Mouse (Mus musculus): ENCODE measurements around the gene Ifrd2.

Ifrd2 gene

GRCm38 (mm10) chr9:107619546-107619879 lies 32.1 kb downstream of the Ifrd2 start:
- DNase-seq (ENCODE audit: low spot score in 2 of 2): no peak

GRCm38 (mm10) chr9:107620954-107621353 lies 33.5 kb downstream of the Ifrd2 start:
- DNase-seq (ENCODE audit: low spot score in 2 of 2): no peak

GRCm38 (mm10) chr9:107624539-107624938 lies 37.1 kb downstream of the Ifrd2 start:
- DNase-seq (ENCODE audit: low spot score in 2 of 2): no peak

- no peak for DNase-seq (ENCODE audit: low spot score in 2 of 2)
Measured at GRCm38 (mm10) chr9:107624951-107625350, 37.5 kb downstream of the Ifrd2 start.

DNA sequence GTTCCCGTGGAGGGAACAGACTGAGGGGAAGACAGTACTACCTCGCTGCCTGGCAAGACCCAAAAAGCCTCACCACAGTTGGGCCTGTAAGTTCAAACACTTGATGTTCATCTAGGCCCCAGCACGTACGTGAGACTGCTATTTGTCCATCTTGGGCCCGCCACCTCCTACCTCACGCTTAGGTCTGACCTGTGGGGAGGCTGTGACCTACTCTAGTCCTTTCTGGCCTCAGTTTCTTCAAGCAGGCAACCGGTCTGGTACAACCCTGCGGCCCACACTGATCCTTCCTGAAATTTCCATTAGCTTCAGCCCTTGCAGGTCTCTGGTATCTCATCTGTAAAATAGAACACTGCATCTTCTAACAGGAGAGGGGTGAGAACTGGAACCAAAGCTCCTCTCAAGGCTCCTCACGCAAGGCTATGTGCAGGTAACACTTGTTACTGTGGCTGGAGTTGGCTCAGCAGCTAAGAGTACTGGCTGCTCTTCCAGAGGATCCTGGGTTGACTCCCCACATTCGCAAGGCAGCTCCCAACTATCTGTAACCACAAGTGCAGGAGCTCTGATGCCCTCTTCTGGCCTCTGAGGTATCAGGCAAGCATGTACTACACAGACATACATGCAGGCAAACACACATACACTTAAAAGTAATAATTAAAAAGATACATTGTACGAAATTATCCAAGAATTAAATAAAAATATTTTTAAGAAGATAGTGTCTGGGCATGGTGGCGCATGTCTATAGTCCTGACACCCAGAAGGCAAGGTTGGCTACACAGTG lies 38.1 kb downstream of the Ifrd2 start:
- no peak for DNase-seq (ENCODE audit: low spot score in 2 of 2)

GRCm38 (mm10) chr9:107626158-107626843 lies 38.9 kb downstream of the Ifrd2 start:
- DNase-seq (ENCODE audit: low spot score in 2 of 2): no peak

DNA sequence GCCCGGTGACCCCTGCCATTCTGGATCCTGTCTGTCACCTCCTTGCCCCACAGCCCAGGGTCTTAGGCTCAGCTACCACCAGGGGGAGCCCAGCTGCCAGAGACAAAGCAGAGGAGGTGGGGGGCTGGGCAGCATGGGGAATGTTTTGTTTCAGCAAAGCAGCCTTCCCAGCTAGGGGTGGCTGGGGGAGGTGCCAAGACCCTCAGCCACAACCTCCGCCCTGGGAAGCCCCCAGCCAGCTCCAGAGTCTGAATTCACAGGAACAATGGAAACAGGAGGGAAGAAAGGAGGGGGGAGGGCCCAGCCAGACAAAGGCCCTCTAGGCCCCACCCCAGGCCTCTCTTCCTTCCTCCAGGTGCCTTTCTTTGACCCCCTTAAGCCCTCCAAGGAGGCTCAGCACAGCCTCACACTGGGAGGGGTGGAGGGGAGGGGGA lies 39.4 kb downstream of the Ifrd2 start:
- peak; percentile 83 to 86 for DNase-seq (ENCODE audit: low spot score in 2 of 2)

GRCm38 (mm10) chr9:107627387-107628255 lies 40.2 kb downstream of the Ifrd2 start:
- no peak for DNase-seq (ENCODE audit: low spot score in 2 of 2)

DNA sequence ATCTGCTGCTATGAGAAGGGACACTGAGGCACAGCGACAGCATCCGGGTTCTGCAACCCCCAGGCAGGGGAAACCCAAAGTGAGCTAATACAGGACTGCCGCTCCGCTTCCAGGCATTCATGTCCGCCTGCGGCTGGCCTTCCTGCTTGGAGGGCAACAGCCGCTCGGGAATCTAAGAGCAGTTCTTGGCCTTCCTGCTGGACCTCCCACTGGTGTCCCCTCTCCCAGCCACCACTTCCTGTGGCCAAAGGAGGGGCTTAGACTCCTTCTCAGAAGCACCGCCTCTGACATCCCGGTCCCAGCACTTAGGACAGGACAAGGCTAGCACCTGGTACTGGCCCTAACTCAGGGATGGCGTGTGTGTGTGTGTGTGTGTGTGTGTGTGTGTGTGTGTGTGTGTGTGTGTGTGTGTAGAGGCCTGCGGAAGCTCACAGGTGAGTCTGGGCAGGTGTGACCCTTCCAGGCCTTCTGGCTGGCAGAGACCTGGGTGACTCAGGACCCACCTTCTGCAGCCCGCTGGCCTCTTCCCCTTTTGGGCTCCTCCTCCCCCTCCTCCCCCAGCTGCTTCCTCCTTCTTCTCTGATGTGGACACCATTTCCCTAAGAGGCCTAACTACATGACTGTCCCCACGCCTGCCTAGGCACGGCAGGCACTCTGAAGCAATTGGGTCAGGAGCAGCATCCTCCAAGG lies 41.4 kb downstream of the Ifrd2 start:
- no peak for DNase-seq (ENCODE audit: low spot score in 2 of 2)

GRCm38 (mm10) chr9:107629411-107629730 lies 41.9 kb downstream of the Ifrd2 start:
- no peak for DNase-seq (ENCODE audit: low spot score in 2 of 2)

- DNase-seq (ENCODE audit: low spot score in 2 of 2): peak in 1 of 2 experiments; percentile 37
Measured at GRCm38 (mm10) chr9:107629901-107630425, 42.5 kb downstream of the Ifrd2 start.

DNA sequence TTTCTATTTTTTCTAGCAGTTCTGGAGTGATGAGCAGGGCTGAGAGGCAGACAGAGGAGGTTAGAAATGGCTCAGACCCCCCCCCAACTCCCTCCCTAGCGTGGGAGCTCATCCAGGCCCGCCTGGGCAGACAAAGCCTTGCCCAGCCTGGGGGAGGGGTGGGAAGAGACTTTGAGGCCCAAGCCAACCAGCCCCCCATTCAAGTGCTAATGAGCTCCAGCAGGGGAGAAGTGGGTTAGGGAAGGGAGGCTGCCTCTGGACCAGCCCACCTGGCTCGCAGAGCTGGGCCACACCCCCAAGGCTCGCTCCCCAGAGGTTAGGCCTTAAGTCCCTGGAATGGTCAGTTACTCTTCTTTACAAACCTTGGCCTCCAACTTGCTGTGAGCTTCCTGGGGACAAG lies 43.1 kb downstream of the Ifrd2 start:
- DNase-seq (ENCODE audit: low spot score in 2 of 2): peak; percentile 68 to 78

GRCm38 (mm10) chr9:107631311-107631826 lies 43.9 kb downstream of the Ifrd2 start:
- DNase-seq (ENCODE audit: low spot score in 2 of 2): no peak

DNA sequence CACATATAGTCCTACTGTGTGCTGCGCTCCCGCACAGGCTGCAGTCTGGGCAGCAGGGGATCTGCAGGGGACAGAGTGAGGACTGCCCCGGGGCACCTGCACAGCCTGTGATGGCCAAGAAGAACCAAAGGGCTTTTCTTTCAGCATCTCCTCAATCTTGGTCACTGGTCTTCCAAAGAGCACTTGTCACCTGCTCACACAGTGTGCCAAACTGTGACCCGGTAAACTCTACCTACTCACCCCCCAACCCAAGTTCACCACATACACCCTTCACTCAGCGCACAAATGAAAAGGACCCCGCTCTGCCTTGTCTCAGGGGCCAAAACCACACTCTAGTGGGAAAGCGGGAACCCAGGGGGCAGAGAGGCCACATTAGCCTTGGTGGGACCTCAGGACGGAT lies 44.4 kb downstream of the Ifrd2 start:
- DNase-seq (ENCODE audit: low spot score in 2 of 2): no peak

DNA sequence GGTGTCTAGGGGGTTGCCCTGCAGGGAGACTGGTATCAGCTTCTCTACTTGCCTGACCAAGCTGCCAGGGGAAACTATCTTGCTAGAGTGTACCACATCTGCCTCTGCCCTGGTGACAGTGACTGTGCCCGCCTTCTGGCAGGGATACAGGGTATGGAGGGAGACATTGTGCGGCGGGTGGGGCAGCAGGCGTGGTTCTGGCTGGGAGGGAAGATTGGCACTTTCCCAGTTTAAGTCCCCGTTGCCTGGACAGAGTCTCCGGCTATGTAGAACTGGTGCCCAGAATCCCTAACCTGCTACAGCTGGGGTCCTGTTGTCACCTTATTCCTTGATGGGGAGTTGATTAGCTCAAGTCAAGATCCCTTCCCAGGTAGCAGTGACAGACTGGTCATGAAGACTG lies 45.0 kb downstream of the Ifrd2 start:
- DNase-seq (ENCODE audit: low spot score in 2 of 2): peak in 1 of 2 experiments; percentile 48

- DNase-seq (ENCODE audit: low spot score in 2 of 2): peak; percentile 65 to 76
Measured at GRCm38 (mm10) chr9:107633091-107633660, 45.7 kb downstream of the Ifrd2 start.

DNA sequence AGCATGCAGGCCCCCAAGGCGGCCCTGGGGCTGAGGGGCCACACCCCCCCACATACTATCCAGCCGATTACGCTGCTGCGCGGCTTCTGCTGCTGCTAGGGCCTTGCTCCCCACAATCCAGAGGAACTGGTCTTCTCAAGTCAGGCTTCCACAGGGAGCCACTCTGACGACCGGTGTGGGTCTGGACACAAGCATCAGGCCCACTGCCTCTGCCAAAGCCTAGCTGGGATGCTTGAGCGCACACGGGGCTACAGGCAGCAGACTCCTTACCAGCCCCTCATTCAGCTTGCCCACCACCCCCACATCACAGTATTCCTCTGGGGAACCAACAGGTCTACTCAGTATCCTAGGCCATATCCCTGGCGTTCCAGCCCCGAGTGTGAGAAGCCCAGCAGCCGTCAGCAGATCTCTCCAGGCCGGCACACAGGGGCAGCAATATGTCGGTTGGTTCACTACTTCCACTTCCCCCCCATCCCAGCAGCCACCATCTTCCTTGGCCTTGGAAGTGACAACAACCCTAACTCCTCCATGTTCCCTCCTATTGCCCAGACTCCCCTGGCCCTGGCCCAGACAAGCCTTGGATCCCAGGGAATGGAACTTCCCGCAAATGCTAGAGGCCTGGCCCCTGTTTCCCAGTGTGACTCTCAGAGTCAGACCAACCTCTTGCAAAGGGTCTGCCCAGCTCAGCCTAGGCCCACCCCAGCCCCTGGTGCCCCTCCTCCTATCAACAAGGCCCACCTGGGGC lies 46.4 kb downstream of the Ifrd2 start:
- peak in 1 of 2 experiments; percentile 43 for DNase-seq (ENCODE audit: low spot score in 2 of 2)

GRCm38 (mm10) chr9:107634406-107635278 lies 47.2 kb downstream of the Ifrd2 start:
- DNase-seq (ENCODE audit: low spot score in 2 of 2): no peak
